Mouse (Mus musculus) erythroblast, embryonic 14.5 days (primary cell): ENCODE results near the gene Hoxc10.

ENCODE experiments used
- GATA1 ChIP-seq: IDR thresholded peaks from 2 replicates; pipeline ENCODE4 v1.6.1; 2012; ENCODE audit warnings: low read length, inconsistent platforms, mixed read lengths
- TAL1 ChIP-seq: IDR thresholded peaks from 3 replicates; pipeline ENCODE4 v1.6.1; 2012; ENCODE audit warnings: low read length, inconsistent platforms, mixed read lengths

GRCm38 (mm10) chr15:102999955-103000354 is 33.4 kb downstream of the Hoxc10 start:
- TF ChIP-seq GATA1 (no peak), TAL1 (no peak)
